Mouse (Mus musculus): ENCODE results near the gene Gm27029. TPM values are rescaled to one million over a fixed set of nuclear protein-coding genes. Genes with fewer than 3 reads are reported as not detected.

The Gm27029 gene
- polyA plus RNA-seq, 1 experiment from 2014 or later = 6.7 TPM

Small RNAs within 50 kb of the gene (microRNA-seq; reads per million reads assigned to microRNA genes)
- not detected for gene Mir6929

Other genes with a start within 250 kb of the Gm27029 start
- 0.29 and 0.37 TPM in 2 replicates for gene Ccr10, start 249.4 kb downstream of the Gm27029 start, polyA plus RNA-seq (2016; fragmentation: Nextera tagmentation; extraction: Ambion mirVana)
- gene Ezh1, start 198.3 kb downstream of the Gm27029 start, polyA plus RNA-seq (2016; fragmentation: Nextera tagmentation; extraction: Ambion mirVana) = 14.1 and 14.3 TPM in 2 replicates
- 73.4 and 79.4 TPM in 2 replicates for gene Ramp2, start 178.8 kb downstream of the Gm27029 start, polyA plus RNA-seq (2016; fragmentation: Nextera tagmentation; extraction: Ambion mirVana)
- 101 and 103 TPM in 2 replicates for gene Vps25, start 171.1 kb downstream of the Gm27029 start, polyA plus RNA-seq (2016; fragmentation: Nextera tagmentation; extraction: Ambion mirVana)
- 6.2 and 7.5 TPM in 2 replicates for gene Wnk4, start 164.2 kb downstream of the Gm27029 start, polyA plus RNA-seq (2016; fragmentation: Nextera tagmentation; extraction: Ambion mirVana)
- gene Cntd1, start 145.8 kb downstream of the Gm27029 start, polyA plus RNA-seq (2016; fragmentation: Nextera tagmentation; extraction: Ambion mirVana) = 1.1 and 1.3 TPM in 2 replicates
- gene Coa3, start 145.7 kb downstream of the Gm27029 start, polyA plus RNA-seq (2016; fragmentation: Nextera tagmentation; extraction: Ambion mirVana) = 201 and 213 TPM in 2 replicates
- gene Becn1, start 122.5 kb downstream of the Gm27029 start, polyA plus RNA-seq (2016; fragmentation: Nextera tagmentation; extraction: Ambion mirVana) = 168 and 174 TPM in 2 replicates
- 155 and 168 TPM in 2 replicates for gene Psme3, start 108.6 kb downstream of the Gm27029 start, polyA plus RNA-seq (2016; fragmentation: Nextera tagmentation; extraction: Ambion mirVana)
- 2.5 and 3.0 TPM in 2 replicates for gene Aoc2, start 99.7 kb downstream of the Gm27029 start, polyA plus RNA-seq (2016; fragmentation: Nextera tagmentation; extraction: Ambion mirVana)
- gene Aoc3, start 94.2 kb downstream of the Gm27029 start, polyA plus RNA-seq (2016; fragmentation: Nextera tagmentation; extraction: Ambion mirVana) = not detected in 2 replicates
- not detected in 2 replicates for gene G6pc, start 57.2 kb downstream of the Gm27029 start, polyA plus RNA-seq (2016; fragmentation: Nextera tagmentation; extraction: Ambion mirVana)
- 85.3 and 86.4 TPM in 2 replicates for gene Aarsd1, start 7.2 kb downstream of the Gm27029 start, polyA plus RNA-seq (2016; fragmentation: Nextera tagmentation; extraction: Ambion mirVana)
- gene Rundc1, start 289 bp upstream of the Gm27029 start, polyA plus RNA-seq (2016; fragmentation: Nextera tagmentation; extraction: Ambion mirVana) = 28.2 and 29.0 TPM in 2 replicates
- 3.2 and 4.4 TPM in 2 replicates for gene Ptges3l, start 537 bp upstream of the Gm27029 start, polyA plus RNA-seq (2016; fragmentation: Nextera tagmentation; extraction: Ambion mirVana)
- gene Rpl27, start 17.5 kb upstream of the Gm27029 start, polyA plus RNA-seq (2016; fragmentation: Nextera tagmentation; extraction: Ambion mirVana) = 327 and 346 TPM in 2 replicates
- gene Ifi35, start 23.6 kb upstream of the Gm27029 start, polyA plus RNA-seq (2016; fragmentation: Nextera tagmentation; extraction: Ambion mirVana) = 3.4 and 4.3 TPM in 2 replicates
- 84.0 and 99.7 TPM in 2 replicates for gene Rnd2, start 40.2 kb upstream of the Gm27029 start, polyA plus RNA-seq (2016; fragmentation: Nextera tagmentation; extraction: Ambion mirVana)
- 71.6 and 75.1 TPM in 2 replicates for gene Vat1, start 41.4 kb upstream of the Gm27029 start, polyA plus RNA-seq (2016; fragmentation: Nextera tagmentation; extraction: Ambion mirVana)
- gene Brca1, start 127.2 kb upstream of the Gm27029 start, polyA plus RNA-seq (2016; fragmentation: Nextera tagmentation; extraction: Ambion mirVana) = 10.0 TPM in 2 replicates
- gene Nbr1, start 127.4 kb upstream of the Gm27029 start, polyA plus RNA-seq (2016; fragmentation: Nextera tagmentation; extraction: Ambion mirVana) = 116 and 123 TPM in 2 replicates
- gene Tmem106a, start 157.4 kb upstream of the Gm27029 start, polyA plus RNA-seq (2016; fragmentation: Nextera tagmentation; extraction: Ambion mirVana) = 2.8 TPM in 2 replicates
- gene Gm11634, start 174.5 kb upstream of the Gm27029 start, polyA plus RNA-seq (2016; fragmentation: Nextera tagmentation; extraction: Ambion mirVana) = not detected in 2 replicates
- 28.3 and 35.0 TPM in 2 replicates for gene Rdm1, start 202.4 kb upstream of the Gm27029 start, polyA plus RNA-seq (2016; fragmentation: Nextera tagmentation; extraction: Ambion mirVana)
- 23.1 and 24.7 TPM in 2 replicates for gene Arl4d, start 240.7 kb upstream of the Gm27029 start, polyA plus RNA-seq (2016; fragmentation: Nextera tagmentation; extraction: Ambion mirVana)